Mouse (Mus musculus) heart, embryonic 10.5 days (tissue): ENCODE measurements around the gene Myom1. TPM values are rescaled to one million over a fixed set of nuclear protein-coding genes. Genes with fewer than 3 reads are reported as not detected.

Experiments used
- DNase-seq: peaks from one replicate; pipeline ENCODE4 v3.0.0-alpha.2; 2017; ENCODE audit warnings: low spot score
- H3K27ac ChIP-seq: fragments of 300-500 bp; sonication (generic); 2 replicates; pipeline ENCODE4 v1.5.1; 2016; ENCODE audit warnings: mild to moderate bottlenecking
- H3K27me3 ChIP-seq: fragments of 300-500 bp; sonication (generic); 2 replicates; pipeline ENCODE4 v1.6.1; 2016; ENCODE audit warnings: mild to moderate bottlenecking; ENCODE audit not compliant: poor library complexity, insufficient read depth, severe bottlenecking
- H3K36me3 ChIP-seq: fragments of 300-500 bp; sonication (generic); 2 replicates; pipeline ENCODE4 v1.6.1; 2016; ENCODE audit warnings: mild to moderate bottlenecking, moderate library complexity
- H3K4me1 ChIP-seq: fragments of 300-500 bp; sonication (generic); 2 replicates; pipeline ENCODE4 v1.6.1; 2016; ENCODE audit warnings: mild to moderate bottlenecking
- H3K4me3 ChIP-seq: fragments of 300-500 bp; sonication (generic); 2 replicates; pipeline ENCODE4 v1.5.1; 2016; ENCODE audit warnings: mild to moderate bottlenecking, moderate library complexity
- H3K9me3 ChIP-seq: fragments of 300-500 bp; sonication (generic); 2 replicates; pipeline ENCODE4 v1.6.1; 2016; ENCODE audit warnings: mild to moderate bottlenecking, moderate library complexity
- WGBS: fragments of 180-500 bp; shearing (Covaris S2); methylation state at CpG from one replicate; pipeline ENCODE4 v1.1.7; 2016; 5-methylcytosine and 5-hydroxymethylcytosine counted together
- polyA plus RNA-seq: library from polyadenylated mRNA; unstranded; fragments of >200 nt; fragmentation: Nextera tagmentation; extraction: Ambion mirVana; gene quantifications from 2 replicates; pipeline ENCODE4 v1.2.1, GENCODE M21; 2016

Myom1 gene
- polyA plus RNA-seq, 1 experiment from 2014 or later: 109 TPM

GRCm38 (mm10) chr17:71009751-71010150 is 7.3 kb downstream of the Myom1 start:
- Histone ChIP-seq H3K4me1 (peaks cover 3% of the 10 kb centered on the region; the same call in 1 of the 2 replicates), H3K36me3 (no peaks in the 10 kb centered on the region), H3K4me3 (no peak overlapping the region), H3K27me3 (no peaks in the 10 kb centered on the region), H3K9me3 (no peaks in the 10 kb centered on the region), H3K27ac (no peak overlapping the region)
- no peak for DNase-seq
- 68% methylated on average over 1 of the region's 1 CpGs for WGBS

DNA sequence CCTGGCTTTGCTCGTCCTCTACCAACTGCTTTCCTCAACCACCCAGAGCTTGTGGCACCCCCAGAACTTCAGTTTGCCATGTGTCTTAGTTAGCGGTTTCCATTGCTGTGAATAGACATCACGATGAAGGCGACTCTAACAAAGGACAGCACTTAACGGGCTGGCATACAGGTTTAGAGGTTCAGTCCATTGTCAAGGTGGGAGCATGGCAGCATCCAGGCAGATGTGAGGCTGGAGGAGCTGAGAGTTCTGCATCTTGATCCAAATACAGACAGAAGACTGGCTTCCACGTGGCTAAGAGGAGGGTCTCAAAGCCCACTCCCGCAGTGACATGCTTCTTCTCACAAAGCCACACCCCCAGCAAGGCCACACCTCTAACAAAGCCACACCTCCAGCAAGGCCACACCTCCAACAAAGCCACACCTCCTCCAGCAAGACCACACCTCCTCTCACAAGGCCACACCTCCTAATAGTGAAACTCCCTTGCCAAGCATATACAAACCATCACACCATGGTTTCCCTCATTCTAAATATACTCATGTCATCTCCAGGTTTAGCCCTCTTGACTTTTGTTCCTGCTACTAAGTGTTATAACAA is 8.3 kb downstream of the Myom1 start:
- no peak overlapping the region for H3K27ac ChIP-seq
- WGBS: 56% methylated on average over 7 of the region's 7 CpGs
- no peak for DNase-seq
- H3K4me3 ChIP-seq: no peak overlapping the region
- H3K4me1 ChIP-seq: peaks cover 10% of the 10 kb centered on the region; the same call in 1 of the 2 replicates
- H3K36me3 ChIP-seq: no peaks in the 10 kb centered on the region
- H3K9me3 ChIP-seq: no peaks in the 10 kb centered on the region
- H3K27me3 ChIP-seq: no peaks in the 10 kb centered on the region

- Histone ChIP-seq H3K9me3 (no peaks in the 10 kb centered on the region), H3K4me1 (peaks cover 10% of the 10 kb centered on the region; the same call in 1 of the 2 replicates), H3K36me3 (no peaks in the 10 kb centered on the region), H3K4me3 (no peak overlapping the region), H3K27me3 (no peaks in the 10 kb centered on the region), H3K27ac (no peak overlapping the region)
- 88% methylated on average over 9 of the region's 9 CpGs for WGBS
- no peak for DNase-seq
These were observed 9.7 kb downstream of the Myom1 start for GRCm38 (mm10) chr17:71011931-71012662.

GRCm38 (mm10) chr17:71013105-71013504 is 10.7 kb downstream of the Myom1 start:
- Histone ChIP-seq H3K9me3 (no peaks in the 10 kb centered on the region), H3K27me3 (no peaks in the 10 kb centered on the region), H3K4me1 (peaks cover 19% of the 10 kb centered on the region), H3K36me3 (no peaks in the 10 kb centered on the region), H3K4me3 (no peak overlapping the region), H3K27ac (no peak overlapping the region)
- 84% methylated on average over 6 of the region's 6 CpGs for WGBS
- no peak for DNase-seq

GRCm38 (mm10) chr17:71014911-71015310 is 12.5 kb downstream of the Myom1 start:
- 40% methylated on average over 5 of the region's 5 CpGs for WGBS
- Histone ChIP-seq H3K9me3 (no peaks in the 10 kb centered on the region), H3K4me1 (peaks cover 33% of the 10 kb centered on the region), H3K4me3 (no peak overlapping the region), H3K36me3 (no peaks in the 10 kb centered on the region), H3K27me3 (no peaks in the 10 kb centered on the region), H3K27ac (peak overlapping the region; percentile 77)
- DNase-seq: no peak

GRCm38 (mm10) chr17:71017457-71017998 is 15.1 kb downstream of the Myom1 start:
- H3K4me1 ChIP-seq: peaks cover 45% of the 10 kb centered on the region
- peak; percentile 74 for DNase-seq
- H3K9me3 ChIP-seq: no peaks in the 10 kb centered on the region
- H3K4me3 ChIP-seq: no peak overlapping the region
- WGBS: 86% methylated on average over 4 of the region's 4 CpGs
- 0 out of 2 replicates have a peak overlapping the region, but pooled peaks have one; percentile 89 for H3K27ac ChIP-seq
- no peaks in the 10 kb centered on the region for H3K27me3 ChIP-seq
- H3K36me3 ChIP-seq: peaks cover 2% of the 10 kb centered on the region; the same call in 1 of the 2 replicates

GRCm38 (mm10) chr17:71018151-71018550 is 15.7 kb downstream of the Myom1 start:
- H3K27ac ChIP-seq: peak overlapping the region; percentile 89
- 96% methylated on average over 3 of the region's 3 CpGs for WGBS

DNA sequence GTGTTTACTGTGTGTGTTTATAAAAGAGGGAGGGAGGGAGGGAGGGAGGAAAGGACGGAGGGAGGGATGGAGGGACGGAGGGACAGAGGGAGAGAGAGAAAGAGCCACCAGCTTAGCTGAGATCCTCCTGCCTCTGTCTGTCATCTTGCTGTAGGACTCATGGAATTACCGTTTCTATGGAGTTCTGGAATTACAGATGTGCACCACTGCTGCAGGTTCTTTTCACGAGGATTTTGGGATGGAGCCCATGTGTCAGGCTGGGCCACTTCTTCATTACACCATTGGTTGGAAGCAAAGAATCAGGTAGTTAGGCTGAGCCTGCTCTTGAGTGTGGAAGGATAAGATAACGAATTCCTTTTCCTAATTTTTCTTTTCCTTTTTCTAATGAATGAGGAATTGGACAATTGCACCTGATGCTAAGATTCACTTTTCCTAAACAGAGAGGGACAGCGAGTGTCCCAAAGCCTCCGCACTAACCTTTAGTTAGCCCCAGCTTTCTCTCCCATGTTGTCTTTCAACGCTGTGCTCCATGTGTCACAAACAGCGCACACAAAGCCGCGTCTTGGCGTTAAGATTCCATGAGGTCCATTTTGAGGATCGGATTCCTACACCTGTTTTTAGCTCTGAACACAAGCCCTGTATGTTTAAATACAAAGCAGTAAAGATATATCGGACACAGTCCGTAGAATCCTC is 16.3 kb downstream of the Myom1 start:
- peak overlapping the region; percentile 57 for H3K4me3 ChIP-seq
- H3K27ac ChIP-seq: peak overlapping the region; percentile 89
- 52% methylated on average over 15 of the region's 15 CpGs for WGBS

More at GRCm38 (mm10) chr17:71018151-71018550, 15.7 kb downstream of the Myom1 start:
- H3K27me3 ChIP-seq: no peaks in the 10 kb centered on the region
- peak; percentile 71 for DNase-seq
- peaks cover 8% of the 10 kb centered on the region for H3K36me3 ChIP-seq
- no peaks in the 10 kb centered on the region for H3K9me3 ChIP-seq
- H3K4me1 ChIP-seq: peaks cover 51% of the 10 kb centered on the region
- no peak overlapping the region for H3K4me3 ChIP-seq

GRCm38 (mm10) chr17:71019309-71019655 is 16.8 kb downstream of the Myom1 start:
- H3K9me3 ChIP-seq: no peaks in the 10 kb centered on the region
- 22% methylated on average over 6 of the region's 6 CpGs for WGBS
- peaks cover 57% of the 10 kb centered on the region for H3K4me1 ChIP-seq
- peaks cover 19% of the 10 kb centered on the region for H3K36me3 ChIP-seq
- H3K27ac ChIP-seq: peak overlapping the region; percentile 89
- peak overlapping the region; percentile 57 for H3K4me3 ChIP-seq
- no peaks in the 10 kb centered on the region for H3K27me3 ChIP-seq
- peak; percentile 89 for DNase-seq

More for the DNA sequence above, 16.3 kb downstream of the Myom1 start:
- DNase-seq: peak; percentile 66
- peaks cover 14% of the 10 kb centered on the region for H3K36me3 ChIP-seq
- H3K4me1 ChIP-seq: peaks cover 52% of the 10 kb centered on the region
- H3K9me3 ChIP-seq: no peaks in the 10 kb centered on the region
- H3K27me3 ChIP-seq: no peaks in the 10 kb centered on the region

- no peaks in the 10 kb centered on the region for H3K27me3 ChIP-seq
- peaks cover 21% of the 10 kb centered on the region for H3K36me3 ChIP-seq
- peak overlapping the region; percentile 57 for H3K4me3 ChIP-seq
- no peaks in the 10 kb centered on the region for H3K9me3 ChIP-seq
- peak overlapping the region; percentile 89 for H3K27ac ChIP-seq
- DNase-seq: no peak
- WGBS: 37% methylated on average over 9 of the region's 9 CpGs
- H3K4me1 ChIP-seq: peaks cover 53% of the 10 kb centered on the region
These were observed 17.4 kb downstream of the Myom1 start for GRCm38 (mm10) chr17:71019860-71020259.

GRCm38 (mm10) chr17:71022841-71023240 is 20.4 kb downstream of the Myom1 start:
- Histone ChIP-seq H3K27me3 (no peaks in the 10 kb centered on the region), H3K4me1 (peaks cover 54% of the 10 kb centered on the region), H3K9me3 (no peaks in the 10 kb centered on the region), H3K4me3 (0 out of 2 replicates have a peak overlapping the region, but pooled peaks have one; percentile 6), H3K36me3 (peaks cover 21% of the 10 kb centered on the region), H3K27ac (no peak overlapping the region)
- 85% methylated on average over 13 of the region's 13 CpGs for WGBS
- DNase-seq: no peak

DNA sequence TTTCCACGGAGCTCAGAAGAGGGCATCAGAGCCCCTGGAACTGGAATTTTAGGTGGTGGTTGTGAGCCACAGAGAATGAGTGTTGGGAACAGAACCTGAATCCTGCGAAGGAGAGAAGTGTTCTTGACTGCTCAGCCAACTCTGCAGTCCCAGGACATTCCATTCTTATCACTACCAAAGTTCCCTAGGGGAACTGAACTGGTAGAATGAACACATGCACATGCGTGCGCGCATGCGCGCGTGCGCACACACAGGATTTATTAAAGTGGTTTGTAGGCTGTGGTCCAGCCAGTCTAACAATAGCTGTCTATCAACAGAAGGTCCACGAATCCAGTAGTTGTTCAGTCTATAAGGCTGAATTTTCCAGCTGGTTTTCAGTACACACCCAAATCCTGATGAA is 21.6 kb downstream of the Myom1 start:
- Histone ChIP-seq H3K9me3 (no peaks in the 10 kb centered on the region), H3K4me1 (peaks cover 43% of the 10 kb centered on the region), H3K27ac (no peak overlapping the region), H3K27me3 (no peaks in the 10 kb centered on the region), H3K4me3 (no peak overlapping the region), H3K36me3 (peaks cover 23% of the 10 kb centered on the region)
- 86% methylated on average over 10 of the region's 10 CpGs for WGBS
- DNase-seq: no peak

DNA sequence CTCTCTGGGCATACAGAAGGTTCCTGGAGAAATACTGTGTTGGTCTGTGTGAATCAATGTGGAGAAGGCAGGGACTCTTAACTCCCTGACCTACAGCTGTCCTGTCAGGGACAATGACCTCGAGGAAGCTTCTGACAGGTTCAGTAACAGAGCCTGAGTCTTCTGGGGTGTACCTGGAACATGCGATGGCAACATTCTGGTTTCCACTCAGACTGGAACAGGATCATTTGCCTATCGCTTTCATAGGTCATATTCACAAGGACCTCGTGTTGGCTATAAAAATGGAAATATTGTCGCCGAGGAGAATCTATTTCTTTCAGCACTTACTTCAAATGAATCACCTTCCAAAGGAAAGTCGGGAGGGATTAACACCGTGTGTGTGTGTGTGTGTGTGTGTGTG is 23.5 kb downstream of the Myom1 start:
- H3K27ac ChIP-seq: no peak overlapping the region
- no peaks in the 10 kb centered on the region for H3K9me3 ChIP-seq
- DNase-seq: no peak
- H3K4me1 ChIP-seq: peaks cover 37% of the 10 kb centered on the region
- H3K36me3 ChIP-seq: peaks cover 23% of the 10 kb centered on the region
- 73% methylated on average over 8 of the region's 8 CpGs for WGBS
- H3K27me3 ChIP-seq: no peaks in the 10 kb centered on the region
- H3K4me3 ChIP-seq: no peak overlapping the region
